Mouse (Mus musculus): Measurements from ENCODE around the gene Meis2. TPM values are rescaled to one million over a fixed set of nuclear protein-coding genes. Genes with fewer than 3 reads are reported as not detected.

The Meis2 gene
- polyA plus RNA-seq, 1 experiment from 2014 or later, result 74.1 TPM

DNA sequence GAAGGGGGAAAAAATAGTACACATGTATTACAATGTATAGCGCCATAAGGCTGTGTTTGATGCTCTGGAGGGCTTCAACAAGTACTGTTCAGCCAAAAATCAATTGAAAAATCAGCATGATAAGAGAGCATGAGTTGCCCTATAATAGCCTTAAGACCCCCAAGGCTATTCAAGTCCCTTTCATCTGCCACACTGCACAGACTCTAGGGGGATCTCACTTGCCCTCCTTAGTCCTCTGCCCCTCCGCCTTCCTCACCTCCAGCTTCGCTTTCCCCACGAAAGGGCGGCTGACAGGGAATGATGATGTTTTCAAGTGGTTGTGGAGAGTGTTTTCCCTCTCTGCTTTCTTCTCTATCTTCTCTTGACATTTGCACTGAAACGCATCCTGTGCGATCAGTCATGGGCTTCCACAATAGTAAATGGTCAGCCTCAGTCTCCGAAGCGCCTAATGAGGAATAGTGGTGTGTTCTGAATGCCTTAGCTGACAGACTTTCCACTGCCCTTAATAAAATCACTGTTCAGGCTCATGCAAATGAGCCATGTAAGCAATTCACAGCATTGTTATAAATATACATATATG, 23.9 kb downstream of the Meis2 start:
- no peaks in the 10 kb centered on the region for H3K36me3 ChIP-seq (replicated peaks)
- 0 out of 2 replicates have a peak overlapping the region, but pooled peaks have one; percentile 24 for H3K27ac ChIP-seq
- WGBS, result 56% methylated on average over 9 of the region's 9 CpGs
- 0 out of 2 replicates have a peak overlapping the region, but pooled peaks have one; percentile 16 for H3K9ac ChIP-seq
- no peaks in the 10 kb centered on the region for H3K9me3 ChIP-seq
- no peaks in the 10 kb centered on the region for H3K27me3 ChIP-seq (replicated peaks)
- 0 out of 2 replicates have a peak overlapping the region, but pooled peaks have one; percentile 2 for H3K4me2 ChIP-seq
- peak; percentile 65 for ATAC-seq (replicated peaks)
- H3K4me3 ChIP-seq, result no peak overlapping the region
- H3K4me1 ChIP-seq, result peaks cover 32% of the 10 kb centered on the region

DNA sequence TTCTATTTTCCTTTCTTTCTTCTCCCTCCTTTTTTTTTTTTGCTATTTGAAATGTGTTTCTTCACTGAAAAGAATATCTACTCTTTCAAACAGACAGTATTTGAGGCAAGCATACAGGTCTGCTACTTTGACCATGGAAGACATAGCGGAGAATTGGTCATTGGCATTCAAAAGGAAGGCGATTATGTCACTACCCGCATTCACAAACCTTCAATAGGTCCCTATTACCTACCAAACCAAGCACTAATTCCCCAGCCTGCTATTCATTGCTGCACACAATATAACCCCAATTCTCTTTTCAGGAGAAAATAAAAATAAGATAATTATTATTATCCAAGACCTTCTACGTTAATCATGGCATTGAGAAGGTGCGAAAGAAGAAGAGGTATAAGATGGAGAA, 30.3 kb downstream of the Meis2 start:
- no peak overlapping the region for H3K4me2 ChIP-seq
- no peak overlapping the region for H3K4me3 ChIP-seq
- H3K36me3 ChIP-seq (replicated peaks), result no peaks in the 10 kb centered on the region
- ATAC-seq (replicated peaks), result no peak
- no peaks in the 10 kb centered on the region for H3K9me3 ChIP-seq
- no peaks in the 10 kb centered on the region for H3K27me3 ChIP-seq (replicated peaks)
- 78% methylated on average over 5 of the region's 5 CpGs for WGBS
- no peaks in the 10 kb centered on the region for H3K4me1 ChIP-seq
- no peak overlapping the region for H3K9ac ChIP-seq
- no peak overlapping the region for H3K27ac ChIP-seq

DNA sequence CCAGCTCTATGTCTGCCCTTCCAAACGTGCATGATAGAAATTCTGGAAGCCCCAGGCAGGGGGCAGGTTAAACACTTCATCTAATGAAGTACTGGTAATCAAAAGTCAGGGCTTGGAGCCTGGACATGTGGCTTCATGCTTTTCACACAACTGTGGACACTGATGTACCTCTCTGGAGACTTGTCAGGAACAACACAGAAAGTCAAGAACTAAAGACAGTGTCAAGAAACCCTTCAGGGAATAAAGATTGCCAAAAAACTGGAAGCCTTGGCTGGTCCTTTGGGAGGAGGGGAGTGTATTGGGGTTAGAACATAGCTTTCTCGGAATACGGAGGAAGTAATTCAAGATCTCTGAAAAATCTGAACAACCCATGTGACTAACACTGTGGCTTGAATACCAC, 37.5 kb downstream of the Meis2 start:
- 66% methylated on average over 3 of the region's 3 CpGs for WGBS
- no peak overlapping the region for H3K27ac ChIP-seq
- H3K9ac ChIP-seq, result no peak overlapping the region
- H3K4me1 ChIP-seq, result no peaks in the 10 kb centered on the region
- no peaks in the 10 kb centered on the region for H3K27me3 ChIP-seq (replicated peaks)
- ATAC-seq (replicated peaks), result no peak
- no peaks in the 10 kb centered on the region for H3K9me3 ChIP-seq
- no peak overlapping the region for H3K4me3 ChIP-seq
- no peaks in the 10 kb centered on the region; the same call in 1 of the 2 replicates for H3K36me3 ChIP-seq (replicated peaks)
- no peak overlapping the region for H3K4me2 ChIP-seq

DNA sequence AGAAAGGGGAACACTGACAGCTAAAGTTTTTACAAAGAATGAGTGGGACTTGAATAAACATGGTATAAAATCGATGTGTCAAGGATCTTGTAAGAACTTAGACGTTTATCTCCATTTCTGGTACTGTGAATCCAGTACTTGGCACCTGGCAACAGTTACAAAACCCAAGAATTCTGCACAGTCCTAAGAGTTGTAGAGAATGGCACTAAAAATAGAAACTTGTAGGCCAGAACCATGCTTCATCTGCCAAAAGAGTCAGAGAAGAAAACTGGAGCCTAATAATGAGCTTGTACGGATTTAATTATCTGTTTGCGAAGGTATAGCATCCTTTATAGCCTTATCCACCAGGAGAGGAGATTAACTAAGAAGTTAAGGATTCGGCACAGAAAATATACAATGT, 42.8 kb downstream of the Meis2 start:
- ATAC-seq (replicated peaks), result no peak
- Histone ChIP-seq H3K36me3 (replicated peaks) (no peaks in the 10 kb centered on the region; the same call in 1 of the 2 replicates), H3K4me2 (no peak overlapping the region), H3K4me1 (peaks cover 33% of the 10 kb centered on the region), H3K9ac (no peak overlapping the region), H3K27me3 (replicated peaks) (no peaks in the 10 kb centered on the region), H3K4me3 (no peak overlapping the region), H3K9me3 (no peaks in the 10 kb centered on the region), H3K27ac (no peak overlapping the region)
- 81% methylated on average over 5 of the region's 5 CpGs for WGBS

DNA sequence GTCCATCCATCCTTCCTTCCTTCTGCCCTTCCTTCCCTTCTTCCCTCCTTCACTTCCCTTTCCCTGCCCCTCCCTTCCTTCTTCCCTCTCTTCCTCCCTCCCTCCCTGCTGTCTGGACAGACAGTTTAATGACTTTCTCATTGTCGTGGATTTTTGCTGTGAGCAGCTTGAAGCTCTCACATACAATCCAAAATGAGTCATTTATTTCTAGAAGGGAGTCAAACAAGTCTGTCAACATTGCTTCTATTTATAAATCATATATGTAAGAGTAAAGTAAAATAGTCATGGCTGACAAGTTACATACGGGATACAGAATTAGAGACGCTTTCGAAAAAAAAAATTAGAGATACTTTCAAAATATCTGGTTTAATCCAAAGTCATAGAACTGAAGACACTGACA, 43.7 kb downstream of the Meis2 start:
- Histone ChIP-seq H3K4me1 (peaks cover 33% of the 10 kb centered on the region), H3K27ac (no peak overlapping the region)
- 70% methylated on average over 4 of the region's 4 CpGs for WGBS

DNA sequence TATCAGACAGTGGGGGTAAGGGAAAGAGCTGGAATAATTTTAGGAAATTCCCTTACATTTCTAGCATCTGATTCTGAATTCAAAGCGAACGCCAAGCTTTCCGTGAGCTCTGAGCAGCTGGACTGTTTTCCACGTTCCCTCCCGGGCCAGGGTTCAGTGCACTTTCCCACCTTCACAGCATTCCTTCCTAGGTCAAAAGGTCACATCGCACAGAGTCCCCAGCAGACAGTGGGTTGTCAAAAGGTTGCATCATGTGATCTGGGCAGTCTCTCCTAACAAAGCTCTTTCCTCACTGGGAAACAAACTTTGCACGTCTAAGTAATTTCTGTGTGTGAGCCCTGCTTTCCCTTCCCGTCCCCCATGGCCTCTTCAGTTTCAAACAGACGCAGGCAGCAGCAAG, 44.6 kb downstream of the Meis2 start:
- Histone ChIP-seq H3K9ac (no peak overlapping the region), H3K4me3 (no peak overlapping the region), H3K27ac (peak overlapping the region; percentile 77; the same call in 1 of the 2 replicates), H3K4me1 (peaks cover 33% of the 10 kb centered on the region), H3K36me3 (replicated peaks) (no peaks in the 10 kb centered on the region; the same call in 1 of the 2 replicates), H3K9me3 (no peaks in the 10 kb centered on the region), H3K4me2 (peak overlapping the region; percentile 29), H3K27me3 (replicated peaks) (no peaks in the 10 kb centered on the region)
- 4% methylated on average over 9 of the region's 9 CpGs for WGBS
- ATAC-seq (replicated peaks), result no peak

More for the DNA sequence above, 43.7 kb downstream of the Meis2 start:
- H3K4me2 ChIP-seq, result no peak overlapping the region
- no peak for ATAC-seq (replicated peaks)
- no peaks in the 10 kb centered on the region for H3K27me3 ChIP-seq (replicated peaks)
- H3K9ac ChIP-seq, result no peak overlapping the region
- H3K36me3 ChIP-seq (replicated peaks), result no peaks in the 10 kb centered on the region; the same call in 1 of the 2 replicates
- no peaks in the 10 kb centered on the region for H3K9me3 ChIP-seq
- H3K4me3 ChIP-seq, result no peak overlapping the region

DNA sequence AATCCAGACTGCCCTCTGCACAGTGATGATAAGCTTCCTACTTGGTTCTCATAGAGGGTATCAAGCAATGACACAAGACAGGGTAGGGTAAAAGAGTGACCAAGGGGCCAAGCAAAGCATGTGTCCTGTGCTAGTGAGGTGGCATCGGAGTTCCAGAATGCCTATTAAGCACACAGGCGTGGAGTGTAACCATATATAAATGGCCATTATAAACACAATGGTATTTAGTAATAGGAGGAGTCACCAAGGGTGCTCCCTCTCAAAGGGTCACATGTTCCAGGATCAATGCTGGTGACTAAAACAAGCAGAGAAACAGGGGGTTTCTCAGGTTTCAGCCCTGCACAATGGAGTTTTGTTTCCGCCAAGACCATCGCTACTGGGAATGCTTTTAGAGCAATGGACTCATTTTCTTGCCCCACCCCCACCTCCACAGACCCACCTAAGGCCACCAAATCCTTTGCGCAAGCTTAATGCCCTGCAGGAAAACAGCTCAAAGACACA, 45.1 kb downstream of the Meis2 start:
- Histone ChIP-seq H3K4me3 (no peak overlapping the region), H3K27ac (peak overlapping the region; percentile 77), H3K9ac (peak overlapping the region; percentile 15; the same call in 1 of the 2 replicates), H3K4me1 (peaks cover 33% of the 10 kb centered on the region), H3K27me3 (replicated peaks) (no peaks in the 10 kb centered on the region), H3K36me3 (replicated peaks) (no peaks in the 10 kb centered on the region), H3K9me3 (no peaks in the 10 kb centered on the region), H3K4me2 (peak overlapping the region; percentile 29)
- ATAC-seq (replicated peaks), result peak; percentile 59
- WGBS, result 8% methylated on average over 5 of the region's 5 CpGs

DNA sequence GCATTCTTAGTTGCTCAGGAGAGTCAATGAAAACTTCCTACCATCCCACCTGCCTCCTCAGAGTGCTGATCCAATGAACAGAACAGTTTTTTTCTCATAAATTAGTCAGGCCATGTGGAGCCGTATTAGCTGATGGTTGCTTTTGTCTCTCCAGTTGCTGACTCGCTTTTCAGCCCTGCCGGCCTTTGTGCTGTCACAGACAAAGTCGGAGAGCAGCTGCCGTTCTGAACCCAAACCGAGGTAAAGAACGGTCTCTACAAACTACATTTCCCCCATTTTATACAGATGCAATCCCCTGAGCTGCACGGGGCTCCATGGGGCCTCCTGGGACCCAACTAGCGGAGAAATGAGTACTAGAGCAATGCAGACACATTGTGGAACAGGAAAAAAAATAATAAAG, 45.7 kb downstream of the Meis2 start:
- Histone ChIP-seq H3K4me1 (peaks cover 33% of the 10 kb centered on the region), H3K27ac (peak overlapping the region; percentile 77), H3K27me3 (replicated peaks) (no peaks in the 10 kb centered on the region), H3K36me3 (replicated peaks) (no peaks in the 10 kb centered on the region), H3K9ac (peak overlapping the region; percentile 15; the same call in 1 of the 2 replicates), H3K9me3 (no peaks in the 10 kb centered on the region), H3K4me3 (0 out of 2 replicates have a peak overlapping the region, but pooled peaks have one; percentile 4), H3K4me2 (peak overlapping the region; percentile 29)
- WGBS, result 4% methylated on average over 9 of the region's 9 CpGs
- ATAC-seq (replicated peaks), result peak; percentile 75

DNA sequence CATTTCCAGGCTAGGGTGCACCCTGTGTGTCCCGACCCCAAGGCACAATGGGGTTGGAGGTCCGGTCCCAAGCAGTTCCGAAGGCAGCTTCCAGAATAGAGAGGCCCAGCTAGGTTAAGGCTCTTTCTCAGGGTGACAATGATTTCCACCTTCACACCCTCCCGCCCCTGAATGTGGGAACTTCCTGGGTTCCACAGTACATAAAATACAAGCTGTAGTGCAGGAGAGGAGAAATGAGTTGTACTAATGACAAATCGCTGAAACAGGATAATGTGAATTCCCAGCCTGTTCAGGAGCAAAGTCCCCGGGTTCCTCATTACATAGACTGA, 46.2 kb downstream of the Meis2 start:
- H3K4me3 ChIP-seq, result no peak overlapping the region
- peak; percentile 40 for ATAC-seq (replicated peaks)
- H3K9me3 ChIP-seq, result no peaks in the 10 kb centered on the region
- 17% methylated on average over 6 of the region's 6 CpGs for WGBS
- H3K4me1 ChIP-seq, result peaks cover 33% of the 10 kb centered on the region
- H3K27ac ChIP-seq, result peak overlapping the region; percentile 77
- H3K9ac ChIP-seq, result no peak overlapping the region
- H3K36me3 ChIP-seq (replicated peaks), result no peaks in the 10 kb centered on the region
- H3K4me2 ChIP-seq, result no peak overlapping the region
- no peaks in the 10 kb centered on the region for H3K27me3 ChIP-seq (replicated peaks)

DNA sequence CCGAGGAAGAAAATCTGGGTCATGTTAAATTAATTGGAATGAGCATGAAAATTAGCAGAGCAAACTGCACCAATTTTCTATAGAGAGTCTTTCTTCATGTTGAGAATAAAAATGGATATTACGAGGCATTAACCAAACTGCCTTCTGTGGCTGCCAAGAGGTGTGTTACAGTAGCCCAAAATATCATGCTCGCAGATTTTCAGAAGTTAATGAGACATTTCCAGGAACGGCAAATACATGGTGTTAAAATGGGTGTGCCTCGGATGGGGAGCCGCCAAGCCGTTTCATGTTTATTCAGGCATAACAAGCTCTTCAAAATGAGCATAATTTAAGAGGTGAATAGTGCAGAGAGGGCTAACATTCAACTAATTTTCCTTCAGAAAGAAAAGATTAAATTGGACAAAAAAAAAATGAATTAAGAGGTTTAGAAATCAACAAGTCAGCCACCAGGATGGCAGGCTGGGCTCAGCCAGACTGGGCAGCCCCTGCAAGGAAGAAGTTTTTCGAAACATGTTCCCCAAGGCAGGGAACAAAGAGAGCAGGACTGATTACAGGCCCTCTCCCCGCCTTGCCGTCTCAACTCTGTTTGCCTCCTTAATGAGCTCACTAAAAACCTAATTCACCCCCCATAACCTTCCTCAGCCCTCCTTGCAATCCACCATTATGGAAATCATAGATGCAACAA, 46.7 kb downstream of the Meis2 start:
- Histone ChIP-seq H3K9me3 (no peaks in the 10 kb centered on the region), H3K9ac (no peak overlapping the region), H3K4me2 (no peak overlapping the region), H3K4me1 (peaks cover 33% of the 10 kb centered on the region), H3K4me3 (no peak overlapping the region), H3K27me3 (replicated peaks) (peaks cover 2% of the 10 kb centered on the region; the same call in 1 of the 2 replicates), H3K27ac (peak overlapping the region; percentile 77), H3K36me3 (replicated peaks) (no peaks in the 10 kb centered on the region)
- 17% methylated on average over 10 of the region's 10 CpGs for WGBS
- ATAC-seq (replicated peaks), result peak; percentile 16; the same call in 1 of the 2 replicates

DNA sequence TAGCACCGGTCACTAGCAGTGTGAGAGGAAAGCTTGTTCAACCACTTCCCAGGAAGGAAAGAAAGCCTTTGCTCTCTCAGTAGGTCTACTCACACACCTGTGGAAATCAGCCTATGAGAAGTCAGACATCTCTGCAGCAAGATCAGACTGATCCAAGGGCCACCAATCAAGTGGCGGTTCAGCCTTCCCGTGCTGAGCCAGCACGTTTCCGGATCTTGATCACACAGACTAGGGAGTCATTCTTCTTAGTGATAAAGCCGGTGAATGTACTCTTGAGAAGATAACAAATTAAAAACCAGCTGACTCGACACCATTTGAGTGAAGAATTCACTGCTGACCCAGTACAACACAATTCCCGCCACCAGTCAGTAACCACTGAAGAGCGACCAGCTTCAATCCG, 50.1 kb downstream of the Meis2 start:
- Histone ChIP-seq H3K4me2 (no peak overlapping the region), H3K36me3 (replicated peaks) (no peaks in the 10 kb centered on the region), H3K4me1 (peaks cover 21% of the 10 kb centered on the region), H3K9ac (no peak overlapping the region), H3K27ac (no peak overlapping the region), H3K4me3 (no peak overlapping the region), H3K27me3 (replicated peaks) (peaks cover 6% of the 10 kb centered on the region; the same call in 1 of the 2 replicates), H3K9me3 (no peaks in the 10 kb centered on the region)
- 68% methylated on average over 10 of the region's 10 CpGs for WGBS
- no peak for ATAC-seq (replicated peaks)

DNA sequence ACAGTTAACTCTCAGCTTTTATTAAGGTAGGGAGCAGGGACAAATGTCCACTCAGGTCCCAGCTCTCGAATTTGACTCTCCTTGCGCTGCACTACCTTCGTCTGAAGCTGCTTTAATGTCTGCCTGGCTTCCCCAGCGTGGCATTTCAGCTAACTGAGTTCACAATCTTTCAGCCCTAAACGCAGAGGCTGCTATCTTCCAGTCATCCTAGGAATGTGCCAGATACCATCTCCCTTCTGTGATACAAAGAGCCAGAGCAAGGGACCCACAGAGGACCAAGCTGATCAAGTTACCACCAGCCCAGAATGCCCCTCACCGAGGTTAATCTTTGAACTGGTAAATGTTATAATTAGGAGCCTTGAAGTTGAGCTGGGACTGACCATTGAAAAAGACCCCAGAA, 55.2 kb downstream of the Meis2 start:
- Histone ChIP-seq H3K27ac (0 out of 2 replicates have a peak overlapping the region, but pooled peaks have one; percentile 6), H3K4me1 (peaks cover 21% of the 10 kb centered on the region), H3K9me3 (no peaks in the 10 kb centered on the region), H3K9ac (no peak overlapping the region), H3K4me3 (no peak overlapping the region), H3K4me2 (no peak overlapping the region), H3K36me3 (replicated peaks) (no peaks in the 10 kb centered on the region), H3K27me3 (replicated peaks) (peaks cover 10% of the 10 kb centered on the region)
- ATAC-seq (replicated peaks), result no peak
- WGBS, result 21% methylated on average over 6 of the region's 6 CpGs
